Mouse (Mus musculus): Measurements from ENCODE around the gene Hspg2.

GRCm38 (mm10) chr4:137494751-137495500, 26.4 kb downstream of the Hspg2 start:
- TF ChIP-seq GATA1 (IDR thresholded peaks at IDR 0.05; ENCODE audit: low read length) (no peak), TAL1 (IDR thresholded peaks at IDR 0.05; ENCODE audit: low read length) (no peak)
